Mouse (Mus musculus) heart, postnatal 10 days (tissue): ENCODE results near the gene Rngtt. TPM values are rescaled to one million over a fixed set of nuclear protein-coding genes. Genes with fewer than 3 reads are reported as not detected.
"Not testable (repeated sequence)": the region's sequence is repeated elsewhere in the genome, so short reads cannot be mapped to it uniquely, and the experiment has no call there.

Experiments used
- DNase-seq, 2 experiments: peaks; one replicate each; pipeline ENCODE4 v3.0.0; 2021
- intact Hi-C: fragments of 180-260 bp; cut with DNase I; formaldehyde crosslinking; loops from one replicate; pipeline ENCODE4 v1.15.1; 2025
- total RNA-seq, 2 experiments: library from RNA; stranded (reverse); gene quantifications; 2 replicates each; pipeline ENCODE4 v1.2.3; 2021

Gene Rngtt
- total RNA-seq = 10 to 100 TPM; 11.8 to 13.0 TPM

DNA sequence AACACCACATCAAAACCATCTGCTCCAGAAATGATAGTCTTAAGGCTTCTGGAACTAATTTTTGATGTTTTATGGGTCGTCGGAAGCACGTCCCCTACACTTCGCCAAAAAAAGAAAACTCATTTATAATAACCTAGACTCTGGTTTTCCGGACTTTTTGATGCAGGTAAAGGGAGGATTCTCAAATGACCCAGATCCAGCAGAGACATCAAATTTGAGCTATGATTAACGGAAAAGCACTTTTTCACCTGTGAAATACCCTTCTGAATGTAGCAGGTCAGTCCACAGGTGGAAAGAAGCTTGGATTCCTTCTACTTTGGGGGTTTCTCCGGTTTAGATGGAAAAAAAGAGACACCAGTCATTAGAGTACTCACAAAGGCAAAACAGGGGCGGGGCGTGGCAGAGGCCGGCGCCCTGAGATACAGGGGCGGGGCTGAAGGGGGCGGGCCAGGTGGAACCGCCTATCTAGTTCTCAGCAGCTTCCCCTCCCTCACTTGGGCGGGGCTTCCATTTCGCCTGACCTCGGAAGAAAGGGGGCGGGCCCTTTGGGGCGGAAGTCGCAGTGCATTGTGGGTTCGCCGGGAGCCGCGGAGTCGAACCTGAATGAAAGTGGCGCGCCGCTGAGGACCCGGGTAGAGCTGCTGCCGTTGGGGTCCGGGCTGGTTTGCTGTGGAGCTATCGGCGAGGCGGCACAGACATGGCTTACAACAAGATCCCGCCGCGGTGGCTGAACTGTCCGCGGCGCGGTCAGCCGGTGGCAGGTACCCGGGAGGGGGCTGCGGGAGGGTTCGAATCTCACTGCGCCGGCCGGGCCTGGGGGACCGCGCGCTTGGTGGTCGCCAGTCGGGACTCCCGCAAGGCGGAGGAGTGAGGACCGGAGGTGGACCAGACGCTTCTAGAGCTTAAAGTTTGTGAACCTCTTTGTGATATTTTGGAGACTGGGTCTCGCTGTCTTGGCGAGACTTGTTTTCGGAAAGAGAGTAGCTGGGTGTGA is at the start of gene Rngtt:
Rngtt (plus strand) TSS at position 548 of the 994 bp plus-strand sequence.
- DNase-seq = peak; percentile 97
- intact Hi-C loops = no loop called here

DNA sequence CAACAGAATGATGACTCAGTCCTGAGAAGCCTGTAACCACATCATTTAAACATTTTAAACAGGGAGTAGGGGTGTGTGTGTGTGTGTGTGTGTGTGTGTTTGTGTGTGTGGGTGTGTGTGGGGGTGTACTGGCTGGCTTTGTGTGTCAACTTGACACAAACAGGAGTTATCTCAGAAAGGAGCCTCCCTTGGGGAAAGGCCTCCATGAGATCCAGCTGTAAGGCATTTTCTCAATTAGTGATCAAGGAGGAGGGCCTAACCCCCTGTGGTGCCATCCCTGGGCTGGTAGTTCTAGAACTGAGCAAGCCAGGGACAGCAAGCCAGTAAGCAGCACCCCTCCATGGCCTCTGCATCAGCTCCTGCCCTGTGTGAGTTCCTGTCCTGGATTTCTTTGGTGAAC is 49.8 kb upstream of the Rngtt start:
- intact Hi-C loops = no loop called here
- no peak for DNase-seq

DNA sequence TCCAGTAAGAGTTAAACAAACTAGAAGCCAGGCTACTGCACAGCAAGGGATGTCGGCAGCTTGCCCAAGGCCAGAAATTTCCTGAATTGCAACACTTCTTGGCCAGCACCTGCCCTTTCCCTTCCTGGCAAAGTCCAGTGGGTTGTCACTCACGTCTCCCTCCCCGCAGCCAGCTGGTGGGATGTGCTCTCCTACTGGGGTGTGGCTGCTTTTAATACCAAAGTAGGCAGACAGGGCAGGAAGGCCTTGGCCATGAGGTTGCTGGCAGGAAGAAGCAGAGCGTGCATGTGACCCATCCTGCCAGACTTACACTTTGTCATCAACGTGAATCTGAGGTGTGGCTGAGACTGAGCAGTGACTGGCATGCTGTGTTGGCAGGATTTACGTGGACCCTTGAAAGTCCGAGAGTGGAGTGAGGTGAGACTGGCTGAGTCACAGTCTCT is 48.8 kb upstream of the Rngtt start:
- peak; percentile 96 to 97 for DNase-seq
- intact Hi-C loops = no loop called here

DNA sequence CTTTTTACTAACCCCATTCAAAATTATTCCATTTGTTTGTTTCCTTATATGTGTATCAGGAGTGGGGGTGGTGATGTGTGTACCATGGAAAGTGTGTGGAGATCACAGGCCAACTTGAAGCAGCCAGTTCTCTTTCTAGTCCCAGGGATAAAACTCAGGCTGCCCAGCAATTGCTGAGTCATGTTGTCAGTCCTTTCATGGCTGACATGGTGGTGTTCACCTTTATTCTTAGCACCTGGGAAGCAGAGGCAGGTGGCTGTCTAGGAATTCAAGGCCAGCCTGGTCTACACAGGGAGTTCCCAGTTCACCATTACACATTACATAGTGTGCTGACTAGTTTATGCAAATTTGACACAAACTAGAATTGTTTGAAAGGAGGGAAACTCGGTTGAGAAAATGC is 47.2 kb upstream of the Rngtt start:
- DNase-seq = no peak
- intact Hi-C loops = no loop called here

DNA sequence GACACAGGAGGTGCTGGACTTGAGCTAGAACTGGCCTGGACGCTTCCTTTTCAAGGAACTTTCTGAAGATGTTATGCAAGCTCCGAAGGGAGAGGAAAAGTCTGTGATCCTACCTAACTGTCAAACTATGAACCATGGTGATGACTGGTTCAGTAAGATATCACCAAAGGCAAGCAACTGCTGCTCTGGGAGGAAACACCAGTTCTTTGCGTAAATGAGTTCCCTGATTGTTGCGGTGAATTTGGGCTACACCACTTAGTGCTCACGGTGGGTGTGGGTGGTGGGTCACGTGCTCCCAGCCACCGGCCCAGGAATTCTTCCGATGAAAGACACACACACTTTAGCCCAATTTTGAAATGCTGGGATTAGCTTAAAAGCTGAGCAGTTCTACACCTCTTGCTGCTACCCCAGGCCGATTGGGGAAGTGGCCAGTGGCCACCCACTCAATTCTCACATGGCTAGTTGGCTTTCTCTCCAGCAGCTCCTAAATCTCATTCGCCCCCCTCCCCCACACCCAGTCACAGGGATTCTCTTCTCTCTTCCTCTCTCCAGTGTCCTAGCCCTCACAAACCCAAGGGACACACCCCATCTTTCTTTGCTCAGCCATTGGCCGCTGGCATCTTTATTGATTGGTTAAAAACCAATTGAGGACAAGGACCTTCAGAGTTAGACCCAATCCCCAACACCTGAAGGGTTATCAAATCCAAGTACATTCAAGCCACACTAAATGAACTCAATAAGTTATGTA is 45.0 kb upstream of the Rngtt start:
- intact Hi-C loops = loop anchor here (2.0 kb wide), 1 partner anchor 18 kb away; no protein-coding TSS in a partner anchor
- no peak for DNase-seq

DNA sequence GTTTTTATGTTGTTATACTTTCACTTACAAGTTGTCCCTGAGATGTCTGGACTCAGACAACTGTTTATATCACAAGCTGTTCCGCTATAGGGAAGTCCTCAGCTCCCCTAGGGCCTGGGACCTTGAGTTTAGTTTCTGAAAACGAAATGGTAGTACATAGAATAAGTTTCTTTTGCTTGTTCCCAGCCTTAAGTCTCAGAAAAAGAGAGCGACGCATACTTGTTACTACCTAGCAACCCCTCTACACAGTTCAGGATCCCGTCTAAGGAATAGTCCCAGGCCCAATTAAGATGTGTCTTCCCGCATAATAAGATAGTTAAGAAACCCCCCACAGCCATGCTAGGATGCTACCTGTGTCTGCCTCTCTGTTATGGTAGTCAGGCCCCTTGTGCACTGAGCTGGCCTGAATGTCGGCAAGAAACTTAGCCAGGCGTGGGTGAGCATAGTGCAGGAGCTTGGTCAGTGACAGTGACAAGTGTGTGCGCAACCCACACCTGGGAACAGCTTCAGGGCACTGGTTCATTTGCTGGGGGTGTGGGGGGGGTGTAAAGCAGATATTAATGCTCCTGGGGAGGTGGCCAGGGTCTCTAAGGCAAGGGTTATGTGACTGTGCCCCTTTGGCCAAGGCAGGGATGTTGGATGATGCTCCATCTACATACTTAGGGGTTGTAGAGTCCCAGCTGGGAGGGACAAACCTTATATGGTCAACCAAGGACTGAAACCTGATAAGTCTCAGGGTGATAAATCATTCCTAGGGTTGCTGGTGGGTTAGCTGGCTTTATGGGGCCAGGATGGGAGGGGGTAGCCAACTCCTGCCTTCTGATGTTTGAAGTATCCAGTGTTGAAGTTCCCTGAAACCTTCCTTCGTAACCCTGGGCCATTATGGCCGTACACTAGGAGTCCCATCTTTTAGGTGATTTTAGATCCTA is 39.5 kb upstream of the Rngtt start:
- DNase-seq = no peak
- intact Hi-C loops = no loop called here

DNA sequence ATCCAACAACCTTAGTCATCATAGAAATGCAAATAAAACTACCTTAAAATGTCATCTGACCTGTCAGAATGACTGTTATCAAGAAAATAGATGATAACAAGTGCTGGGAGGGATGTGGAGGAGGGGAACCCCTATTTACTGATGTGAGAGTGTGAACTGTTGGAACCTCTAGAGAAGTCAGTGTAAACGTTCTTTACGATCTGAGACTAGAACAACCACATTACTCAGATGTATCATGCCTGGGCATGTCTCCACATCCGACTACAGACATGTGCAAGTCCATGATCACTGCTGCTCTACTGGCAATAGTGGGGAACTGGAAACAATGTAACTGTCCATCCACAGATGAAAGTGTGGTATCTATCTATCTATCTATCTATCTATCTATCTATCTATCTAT is 36.7 kb upstream of the Rngtt start:
- intact Hi-C loops = no loop called here
- DNase-seq = no peak

DNA sequence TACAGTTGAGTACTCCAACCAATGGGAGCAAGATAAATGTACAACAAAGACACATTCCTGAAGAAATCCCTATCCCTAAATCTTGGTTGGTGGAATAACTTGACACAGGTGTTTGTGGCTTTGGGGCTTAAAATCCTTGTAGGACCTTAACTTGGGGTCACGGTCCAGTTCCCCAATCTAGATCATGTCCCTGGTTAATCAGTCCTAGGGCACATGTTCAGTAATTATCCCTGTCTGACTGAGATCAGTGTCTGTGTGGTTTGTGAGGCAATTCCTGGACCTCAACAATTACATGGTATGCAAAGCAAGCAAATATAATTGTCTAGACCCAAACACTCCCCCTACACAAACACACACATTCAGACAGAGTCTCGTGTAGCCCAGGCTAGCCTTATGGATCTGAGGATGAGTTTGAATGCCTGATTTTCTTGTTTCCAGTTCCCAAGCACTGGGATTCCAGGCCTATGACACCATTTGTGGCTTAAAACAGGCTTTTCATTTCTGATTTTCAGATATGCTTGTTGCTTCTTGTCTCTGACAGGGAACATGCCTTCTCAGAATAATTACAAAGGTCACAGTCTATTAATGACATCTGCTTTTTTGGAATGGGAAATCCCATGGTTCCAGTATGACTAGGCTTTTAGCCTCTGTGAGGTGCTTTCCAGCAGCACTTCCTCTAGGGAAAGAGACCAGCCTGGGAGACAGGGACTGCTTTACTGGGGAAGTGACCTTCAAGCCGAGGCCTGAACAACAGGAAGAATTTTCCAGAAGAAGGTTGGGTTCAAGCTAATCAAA is 28.0 kb upstream of the Rngtt start:
- peak; percentile 18 to 34 for DNase-seq
- intact Hi-C loops = loop anchor here (2.0 kb wide), 1 partner anchor 17 kb away; no protein-coding TSS in a partner anchor

DNA sequence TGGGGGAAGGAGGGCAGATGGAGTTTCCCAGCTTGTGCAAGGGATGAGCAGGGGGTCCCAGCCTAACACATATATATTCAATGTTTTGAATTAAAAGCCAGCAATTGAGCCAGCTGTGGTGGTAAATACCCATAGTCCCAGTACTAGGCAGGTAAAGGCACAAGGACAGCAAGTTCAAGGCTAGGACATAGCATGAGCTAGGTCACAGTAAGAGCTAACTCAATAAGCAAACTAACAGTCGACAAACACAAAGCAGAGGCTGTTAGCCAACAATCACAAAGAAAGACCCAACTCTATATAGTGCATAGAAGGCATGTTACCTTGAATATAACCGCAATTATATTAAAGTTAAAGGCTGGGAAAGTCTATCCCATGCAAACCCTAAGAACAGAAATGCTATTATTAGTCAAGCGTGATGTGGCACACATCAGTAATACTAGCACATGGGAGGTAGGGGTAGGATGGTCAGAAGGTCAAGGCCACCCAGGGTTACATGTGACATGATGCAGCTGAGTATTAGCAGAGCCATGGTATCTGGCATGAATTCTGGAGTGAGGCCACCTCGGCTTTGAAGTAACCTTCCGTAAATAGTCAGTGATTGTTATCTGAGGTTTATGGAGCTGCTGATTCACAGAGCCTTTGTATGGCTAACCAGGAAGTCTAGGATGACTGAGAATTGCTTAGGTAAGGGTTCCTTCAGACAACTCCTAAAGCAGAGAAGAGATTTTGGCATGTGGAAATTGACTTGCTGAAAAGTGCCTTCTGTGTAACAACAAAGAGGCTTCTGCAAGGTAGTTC is 25.8 kb upstream of the Rngtt start:
- DNase-seq = no peak
- intact Hi-C loops = no loop called here

DNA sequence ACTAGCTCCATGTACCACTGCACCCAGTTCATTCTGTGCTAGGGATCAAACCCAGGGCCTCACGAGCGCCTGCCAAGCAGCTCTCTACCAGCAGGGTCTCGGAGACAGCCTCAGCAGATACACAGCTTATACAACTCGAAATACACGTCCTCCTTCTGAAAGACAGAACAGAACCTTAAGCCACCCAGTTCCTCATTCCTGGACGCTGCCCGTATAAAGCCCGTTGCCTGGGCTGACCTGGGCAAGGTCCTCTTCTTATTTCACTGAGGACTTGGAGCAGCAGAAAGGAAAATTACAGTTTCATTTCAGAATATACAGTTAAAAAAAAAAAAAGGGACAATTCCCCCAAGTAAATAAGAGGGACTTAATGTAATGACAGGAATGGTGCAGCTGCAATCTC is 24.7 kb upstream of the Rngtt start:
- DNase-seq = no peak
- intact Hi-C loops = no loop called here

DNA sequence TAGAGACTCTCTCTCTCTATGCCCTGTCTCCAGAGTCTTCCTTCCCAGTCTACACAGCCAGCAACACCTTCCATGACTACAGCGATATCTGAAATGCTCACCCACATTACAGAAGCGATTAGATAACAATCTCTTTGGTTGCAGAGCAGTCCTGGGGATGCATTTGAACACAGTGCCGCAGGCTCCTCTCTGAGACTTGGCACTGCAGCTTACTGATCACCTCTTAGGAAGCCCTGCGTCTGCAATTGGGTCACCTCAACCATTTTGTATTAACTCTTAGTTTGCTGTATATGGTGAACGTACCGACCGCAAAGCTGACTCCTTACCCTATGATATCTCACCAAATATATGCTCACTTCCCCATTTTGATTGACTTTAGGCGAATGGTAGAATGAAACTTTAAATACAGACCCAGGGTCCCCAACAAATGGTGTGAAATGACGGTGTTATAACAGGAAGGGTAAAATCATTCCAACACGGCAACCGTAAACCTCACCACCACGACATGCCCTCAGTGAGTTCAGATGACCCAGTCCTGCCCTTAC is 20.9 kb upstream of the Rngtt start:
- intact Hi-C loops = no loop called here
- no peak for DNase-seq

DNA sequence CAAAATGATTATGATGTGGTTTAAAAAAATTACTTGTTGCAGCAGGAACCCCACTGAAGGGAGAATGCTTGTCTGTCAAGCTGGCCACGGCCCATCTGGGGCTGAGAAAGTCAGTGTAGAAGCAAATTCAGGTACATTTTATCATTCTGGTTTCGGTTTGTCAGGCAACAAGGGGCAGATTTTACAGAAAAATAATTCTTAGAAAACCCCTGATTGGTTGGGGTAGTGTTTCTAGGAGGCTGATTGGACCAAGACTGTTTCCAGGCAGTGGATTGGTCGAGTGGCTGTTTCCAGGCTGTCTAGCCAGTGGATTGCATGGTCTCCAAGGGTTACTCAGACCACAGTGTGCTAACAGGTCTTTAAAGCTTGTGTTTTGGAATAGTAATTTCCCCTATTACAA is 20.1 kb upstream of the Rngtt start, which contains the start of gene Pnrc1:
Pnrc1 (minus strand) TSS at position 162 of the 400 bp plus-strand sequence.
- intact Hi-C loops = loop anchor here (5.0 kb wide), 1 partner anchor 258 kb away; the partner anchor contains the start of gene Ube2j1
- DNase-seq = peak; percentile 56 to 66

DNA sequence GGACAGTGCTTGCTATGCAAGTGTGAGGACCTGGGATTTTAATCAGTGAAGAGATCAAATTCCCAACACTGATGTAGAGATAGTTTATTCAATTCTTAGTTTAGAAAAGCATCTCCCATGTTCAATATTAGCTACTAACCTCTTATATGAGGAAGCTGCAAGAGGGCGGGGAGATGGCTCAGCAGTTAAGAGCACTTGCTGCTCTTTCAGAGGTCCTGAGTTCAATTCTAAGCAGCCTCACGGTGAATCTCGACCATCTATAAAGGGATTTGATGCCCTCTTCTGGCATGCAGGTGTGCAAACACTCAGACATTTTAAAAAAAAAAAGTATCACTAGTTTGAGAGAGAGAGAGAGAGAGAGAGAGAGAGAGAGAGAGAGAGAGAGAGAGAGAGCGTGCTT is 19.2 kb upstream of the Rngtt start:
- DNase-seq = no peak
- intact Hi-C loops = loop anchor here (5.0 kb wide), 1 partner anchor 259 kb away; the partner anchor contains the start of gene Ube2j1

DNA sequence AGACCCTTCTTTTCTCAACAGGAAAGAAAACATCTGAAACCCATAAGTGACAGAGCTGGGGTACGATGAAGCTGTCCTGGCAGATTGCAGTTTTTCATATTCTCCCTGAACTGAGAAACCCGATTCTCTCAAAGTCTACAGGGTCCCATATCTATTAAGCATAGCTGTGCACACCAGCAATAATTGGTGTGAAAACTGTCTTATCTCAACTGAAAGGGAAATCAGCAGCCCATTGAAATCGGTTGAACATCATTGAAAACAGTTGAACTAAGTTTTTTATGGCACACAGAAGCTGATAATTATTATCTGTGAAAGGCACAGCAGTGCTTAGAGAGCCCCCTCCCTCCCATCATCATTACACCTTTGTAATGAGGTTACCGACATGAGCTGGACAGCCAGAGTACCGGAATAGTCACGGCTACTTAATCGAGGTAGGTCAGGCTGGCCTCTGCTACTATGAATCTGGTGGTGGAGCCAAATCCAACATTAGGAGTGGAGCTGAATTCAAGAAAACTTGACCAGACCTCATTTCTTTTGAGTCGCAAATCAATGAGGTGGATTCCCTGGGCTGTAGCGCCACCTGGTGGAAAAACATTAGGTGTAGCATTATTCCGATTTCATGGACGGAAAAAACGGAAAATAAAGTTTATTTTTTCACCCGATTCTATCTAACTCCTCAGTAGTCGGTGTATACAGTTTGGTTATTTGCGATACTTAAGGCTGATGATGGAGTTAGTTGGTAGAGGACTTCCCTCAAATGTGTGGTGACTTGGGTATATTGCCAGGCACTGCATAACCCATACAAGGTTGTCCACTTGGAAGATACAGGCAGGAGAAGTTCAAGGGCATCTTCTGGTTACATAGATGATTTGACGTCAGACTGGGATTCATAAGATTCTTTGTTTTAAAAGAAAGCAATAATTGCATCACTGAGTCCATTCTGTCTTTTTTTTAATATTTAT is 17.4 kb upstream of the Rngtt start:
- intact Hi-C loops = loop anchor here (1.0 to 5.0 kb wide), 5 partner anchors 46 to 260 kb away; partner anchors contain the start of genes Srsf12 and Ube2j1
- DNase-seq = peak; percentile 74 to 90

DNA sequence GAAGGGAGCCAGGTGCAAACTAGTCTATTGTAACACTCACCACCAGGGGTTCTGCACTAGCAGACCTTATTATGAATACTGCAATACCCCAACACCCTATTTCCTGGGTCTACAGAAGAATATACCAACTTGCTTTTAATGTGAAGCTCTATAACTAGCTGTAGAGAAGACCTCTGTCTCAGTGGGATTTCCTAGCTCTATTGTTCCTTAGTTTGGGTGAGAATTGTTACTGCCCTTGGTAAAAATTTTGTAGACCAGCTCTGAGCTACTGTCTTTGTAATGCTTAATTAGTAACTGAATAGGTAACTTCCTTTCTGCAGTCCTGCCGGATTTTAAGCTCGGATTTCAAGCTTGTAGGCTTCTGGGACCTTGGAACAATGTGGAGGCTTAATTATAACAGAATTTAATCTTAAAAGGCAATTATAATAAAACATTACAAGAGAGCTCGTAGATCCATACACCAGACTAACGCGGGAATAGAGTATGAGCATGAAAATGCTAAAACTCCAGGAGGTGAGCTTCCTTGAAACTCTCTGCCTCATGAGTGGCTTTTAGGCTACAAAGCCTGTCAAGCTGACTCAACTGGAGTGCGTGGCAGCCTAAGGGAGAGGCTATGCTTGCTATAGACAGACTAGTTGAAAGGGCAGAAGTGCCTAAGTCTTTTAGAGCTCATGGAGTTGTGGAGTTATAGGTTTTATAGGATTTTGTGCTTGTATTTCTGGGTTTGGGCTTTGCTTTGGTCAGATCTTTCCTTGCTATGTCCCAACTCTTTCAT is 9.0 kb upstream of the Rngtt start:
- intact Hi-C loops, DNase-seq: not testable (repeated sequence)

DNA sequence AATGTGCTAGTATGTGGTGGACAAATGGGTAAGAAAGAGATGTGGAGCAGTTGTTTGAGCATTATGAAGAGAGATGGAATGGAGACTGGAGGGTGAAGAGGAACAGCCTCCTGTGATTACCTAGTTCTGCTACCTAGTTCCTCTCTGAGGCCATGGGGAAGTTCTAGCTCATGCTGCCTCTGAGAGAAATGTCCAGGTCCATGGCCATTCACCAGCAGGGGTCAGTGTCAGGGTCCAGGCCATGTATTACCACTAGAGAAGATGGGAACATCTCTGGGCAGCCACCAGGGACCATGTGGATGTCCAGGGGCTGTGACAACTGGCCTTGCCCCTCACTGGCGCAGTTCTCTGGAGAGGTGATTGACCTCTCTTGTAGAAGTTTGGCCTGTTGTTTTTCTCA is 7.1 kb upstream of the Rngtt start:
- DNase-seq = no peak
- intact Hi-C loops = no loop called here
